Mouse (Mus musculus) adrenal gland, adult 8-10 months (tissue): ENCODE measurements around the gene Zfp106. TPM values are rescaled to one million over a fixed set of nuclear protein-coding genes. Genes with fewer than 3 reads are reported as not detected.

Source experiments
- DNase-seq: peaks from one replicate; pipeline ENCODE4 v3.0.0; 2022
- total RNA-seq, 4 experiments: library from RNA; stranded (reverse); gene quantifications; 2 replicates each; pipeline ENCODE4 v1.2.4; 2022

The Zfp106 gene
- total RNA-seq, 4 experiments from 2014 or later: 98.6 to 120 (median 107) TPM

DNA sequence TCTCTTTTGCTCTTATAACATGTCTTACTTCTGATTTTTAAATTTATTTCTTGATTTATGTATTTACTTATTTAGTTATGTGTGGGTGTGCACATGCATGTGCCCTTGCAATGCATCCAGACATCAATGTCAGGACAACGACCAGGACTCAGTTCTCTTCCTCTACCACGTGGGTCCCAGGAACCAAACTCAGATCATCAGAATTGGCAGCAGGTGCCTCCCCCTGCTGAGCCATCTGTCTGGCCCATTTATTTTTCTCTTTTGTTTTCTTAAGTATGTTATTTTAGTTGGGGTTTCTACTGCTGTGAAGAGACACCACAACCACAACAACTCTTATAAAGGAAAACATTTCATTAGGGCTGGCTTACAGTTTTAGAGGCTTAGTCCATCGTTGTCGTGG is 92.8 kb downstream of the Zfp106 start:
- no peak for DNase-seq

GRCm38 (mm10) chr2:120469715-120470114 is 93.9 kb downstream of the Zfp106 start:
- no peak for DNase-seq

- DNase-seq: no peak
Measured at GRCm38 (mm10) chr2:120469220-120469619, 94.4 kb downstream of the Zfp106 start.

GRCm38 (mm10) chr2:120468011-120468410 is 95.6 kb downstream of the Zfp106 start:
- DNase-seq: no peak

GRCm38 (mm10) chr2:120465397-120465785 is 98.3 kb downstream of the Zfp106 start:
- no peak for DNase-seq

DNA sequence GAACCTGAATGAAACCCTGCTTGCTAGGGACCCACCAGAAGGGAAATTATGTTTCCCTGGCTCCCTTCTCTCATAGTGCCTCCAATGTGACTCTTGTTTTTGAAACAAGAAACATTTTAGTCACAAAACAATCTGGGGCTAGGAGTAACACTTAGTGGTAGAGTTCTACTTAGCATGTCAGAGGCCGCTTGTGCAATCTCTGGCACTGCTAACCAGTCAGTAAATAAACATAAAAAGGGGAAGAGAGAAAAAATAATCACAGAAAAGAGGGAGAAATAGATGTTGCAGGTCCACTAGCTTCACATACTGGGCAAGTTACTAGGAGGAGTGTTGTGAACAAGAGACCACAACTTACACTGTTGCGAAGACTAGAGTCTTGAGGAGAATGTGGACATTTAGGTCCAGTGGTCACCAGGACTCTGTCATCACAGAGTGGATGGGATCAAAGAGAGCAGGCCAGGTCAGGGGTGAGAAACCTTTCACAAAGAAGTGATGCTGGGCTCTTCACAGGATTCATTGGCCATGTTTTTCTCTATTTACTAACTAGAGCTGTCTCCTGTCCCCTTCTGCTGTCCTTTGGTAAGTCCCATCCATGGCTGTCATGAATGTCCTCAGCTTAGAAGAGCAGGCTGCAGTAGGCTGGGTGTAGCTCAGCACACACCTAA is 98.8 kb downstream of the Zfp106 start:
- no peak for DNase-seq

GRCm38 (mm10) chr2:120464091-120464490 is 99.6 kb downstream of the Zfp106 start:
- no peak for DNase-seq

- no peak for DNase-seq
Measured at GRCm38 (mm10) chr2:120463328-120463727, 100.3 kb downstream of the Zfp106 start.

DNA sequence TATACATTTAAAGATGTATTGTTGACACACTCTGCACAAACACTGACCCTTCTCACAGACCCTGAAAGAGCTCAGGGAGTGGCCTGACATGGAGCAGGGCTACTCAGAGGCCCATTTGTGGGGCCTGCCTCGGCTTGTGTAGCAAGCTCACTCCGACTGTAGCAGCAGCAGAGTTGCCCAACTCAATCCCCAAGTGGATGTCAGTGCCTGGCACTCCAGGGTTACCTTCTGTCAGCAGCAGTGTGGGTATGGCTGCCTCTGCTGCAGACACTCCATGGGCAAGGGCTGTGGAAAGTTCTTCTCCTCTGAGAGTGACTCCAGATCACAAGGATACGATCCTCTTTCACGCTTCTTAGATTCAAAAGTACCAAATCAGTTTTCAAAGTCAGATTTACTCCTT is 103.4 kb downstream of the Zfp106 start:
- DNase-seq: no peak

Other genes starting within 250 kb of the Zfp106 start
- gene Pla2g4f, start 249.7 kb downstream of the Zfp106 start, total RNA-seq: not detected
- 10 to 100 TPM; 56.3 to 75.8 (median 70.1) TPM for gene Vps39, start 210.7 kb downstream of the Zfp106 start, total RNA-seq
- 10 to 100 TPM; 41.0 to 49.5 (median 44.7) TPM for gene Ganc, start 159.9 kb downstream of the Zfp106 start, total RNA-seq
- gene Tmem87a, start 159.7 kb downstream of the Zfp106 start, total RNA-seq: 10 to 100 TPM; 48.4 to 61.4 (median 53.4) TPM
- gene Capn3, start 107.8 kb downstream of the Zfp106 start, total RNA-seq: under 1 TPM; 0.17 to 0.52 (median 0.30) TPM
- 10 to 100 TPM; 54.4 to 73.3 (median 64.1) TPM for gene Snap23, start 3.8 kb upstream of the Zfp106 start, total RNA-seq
- gene Haus2, start 45.5 kb upstream of the Zfp106 start, total RNA-seq: 10 to 100 TPM; 14.4 to 15.4 (median 14.9) TPM
- gene Lrrc57, start 45.7 kb upstream of the Zfp106 start, total RNA-seq: 10 to 100 TPM; 18.6 to 22.0 (median 21.5) TPM
- 10 to 100 TPM; 15.8 to 28.3 (median 19.3) TPM for gene Stard9, start 65.3 kb upstream of the Zfp106 start, total RNA-seq